9 mouse cellular contexts compared by ENCODE assay signal in the genomic region with DNA sequence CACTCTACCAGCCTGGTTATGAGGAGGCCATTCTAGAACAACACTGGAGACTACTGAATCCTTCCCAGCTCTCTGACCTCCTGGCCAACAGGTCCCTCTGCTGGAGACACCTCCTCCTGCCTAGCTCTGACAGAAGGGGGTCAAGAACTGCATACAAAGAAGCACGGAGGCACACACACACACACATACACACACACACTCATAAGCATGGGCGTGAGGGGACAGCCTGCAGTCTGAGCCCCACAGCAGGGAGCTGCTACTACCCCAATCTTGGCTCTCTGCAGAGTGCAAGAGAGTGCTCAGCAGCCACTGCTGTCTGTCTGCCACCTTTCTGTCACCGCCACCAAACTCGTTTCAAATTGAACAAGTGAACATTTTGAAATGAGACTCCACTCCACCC.
DNase-seq lines count a peak whose midpoint lies in the region; ATAC-seq lines count a peak whose summit lies in the region.
"Had no signal": no experiment of that assay in that cellular context is flagged by ENCODE, and none has a peak within 500 bp of the region (broad histone marks: within the 10 kb centered on the region; RNA-seq: fewer than 3 reads in every experiment).

No protein-coding gene starts in this region.

- WGBS in lung, embryonic 16.5 days, result 18% methylated on average over 4 of the region's 4 CpGs
- WGBS in stomach, embryonic 16.5 days, result 25% methylated on average over 4 of the region's 4 CpGs

- no peaks in the 10 kb centered on the region; the same call in 1 of the 2 replicates for H3K27me3 ChIP-seq in lung, embryonic 16.5 days (ENCODE audit: control insufficient read depth, insufficient read depth, low read depth, low read length)
- no peaks in the 10 kb centered on the region for H3K27me3 ChIP-seq in stomach, embryonic 16.5 days (ENCODE audit: control insufficient read depth, insufficient read depth, low read length)

- no peak overlapping the region for H3K4me2 ChIP-seq in lung, embryonic 16.5 days (ENCODE audit: low read depth, low read length)
- H3K4me2 ChIP-seq in stomach, embryonic 16.5 days (ENCODE audit: low read depth, low read length), result peak overlapping the region; percentile 15; the same call in 1 of the 2 replicates

- H3K4me3 ChIP-seq in lung, embryonic 16.5 days (ENCODE audit: low read length), result no peak overlapping the region
- H3K4me3 ChIP-seq in stomach, embryonic 16.5 days (replicated peaks; ENCODE audit: low read length), result no peak overlapping the region

- peaks cover 11% of the 10 kb centered on the region; the same call in 1 of the 2 replicates for H3K4me1 ChIP-seq in lung, embryonic 16.5 days (replicated peaks; ENCODE audit: control insufficient read depth, insufficient read depth, low read length)
- 0 out of 2 replicates have a peak, but pooled peaks cover 4% of the 10 kb centered on the region for H3K4me1 ChIP-seq in stomach, embryonic 16.5 days (ENCODE audit: control insufficient read depth, insufficient read depth, low read length)

- intact Hi-C loops in left cerebral cortex, postnatal 4 days (cut with DNase I), result loop anchor here (10.0 kb wide), 1 partner anchor 153 kb away; no protein-coding TSS in a partner anchor
- intact Hi-C loops in gastrocnemius, postnatal 14 days (cut with DNase I; ENCODE audit: low total_unique reads), result loop anchor here (5.0 kb wide), 1 partner anchor 140 kb away; no protein-coding TSS in a partner anchor

- H3K27ac ChIP-seq in lung, embryonic 16.5 days (ENCODE audit: low read length), result peak overlapping the region; percentile 54
- H3K27ac ChIP-seq in stomach, embryonic 16.5 days (ENCODE audit: low read length), result peak overlapping the region; percentile 62

- no peak overlapping the region for H3K9ac ChIP-seq in lung, embryonic 16.5 days (ENCODE audit: low read length)
- H3K9ac ChIP-seq in stomach, embryonic 16.5 days (ENCODE audit: low read length), result no peak overlapping the region

- no peaks in the 10 kb centered on the region for H3K9me3 ChIP-seq in lung, embryonic 16.5 days (ENCODE audit: control insufficient read depth, low read length)
- H3K9me3 ChIP-seq in stomach, embryonic 16.5 days (replicated peaks; ENCODE audit: control insufficient read depth, low read length), result no peaks in the 10 kb centered on the region

- peak; percentile 52 for DNase-seq in left cerebral cortex, postnatal 4 days
- DNase-seq in left cerebral cortex, adult 9 months (ENCODE audit: low spot score in 2 of 2), result no peak
- DNase-seq in heart, adult 8-10 months (ENCODE audit: low spot score), result peak; percentile 6
- no peak for DNase-seq in MN1 (ENCODE audit: low spot score)
- no peak for DNase-seq in adrenal gland, postnatal 25 days
- DNase-seq in gastrocnemius, postnatal 14 days, result no peak

- ATAC-seq in lung, embryonic 16.5 days (ENCODE audit: low read depth), result peak; percentile 94
- no peak for ATAC-seq in stomach, embryonic 16.5 days (ENCODE audit: insufficient read depth, low FRiP score)
- ATAC-seq: Patski had no signal

- H3K36me3 ChIP-seq in lung, embryonic 16.5 days (ENCODE audit: control insufficient read depth, insufficient read depth, low read length), result no peaks in the 10 kb centered on the region
- H3K36me3 ChIP-seq in stomach, embryonic 16.5 days (ENCODE audit: control insufficient read depth, insufficient read depth, low read length), result no peaks in the 10 kb centered on the region

Comparison
In these comparisons a context has a peak if more than half of its experiments do, and no peak if none do; other contexts are left out.
1. DNase-seq: peak in left cerebral cortex, postnatal 4 days (single experiment) and heart, adult 8-10 months (single experiment); none in left cerebral cortex, adult 9 months (0 of 2), MN1 (single experiment), adrenal gland, postnatal 25 days (single experiment) and gastrocnemius, postnatal 14 days (single experiment).